Mouse (Mus musculus) CD4-positive helper T cell, adult 2 months (primary cell): ENCODE measurements around the gene Nek11.

ENCODE experiments used
- DNase-seq: peaks from one replicate; pipeline ENCODE4 v3.0.0-alpha.2; 2012; ENCODE audit warnings: low read depth, missing footprints, low spot score

Gene Nek11

GRCm38 (mm10) chr9:105312686-105313085, 82.6 kb downstream of the Nek11 start:
- no peak for DNase-seq

GRCm38 (mm10) chr9:105309553-105310281, 85.6 kb downstream of the Nek11 start:
- no peak for DNase-seq

- no peak for DNase-seq
These were observed 89.3 kb downstream of the Nek11 start for GRCm38 (mm10) chr9:105306042-105306441.

GRCm38 (mm10) chr9:105302230-105302629, 93.1 kb downstream of the Nek11 start:
- no peak for DNase-seq

DNA sequence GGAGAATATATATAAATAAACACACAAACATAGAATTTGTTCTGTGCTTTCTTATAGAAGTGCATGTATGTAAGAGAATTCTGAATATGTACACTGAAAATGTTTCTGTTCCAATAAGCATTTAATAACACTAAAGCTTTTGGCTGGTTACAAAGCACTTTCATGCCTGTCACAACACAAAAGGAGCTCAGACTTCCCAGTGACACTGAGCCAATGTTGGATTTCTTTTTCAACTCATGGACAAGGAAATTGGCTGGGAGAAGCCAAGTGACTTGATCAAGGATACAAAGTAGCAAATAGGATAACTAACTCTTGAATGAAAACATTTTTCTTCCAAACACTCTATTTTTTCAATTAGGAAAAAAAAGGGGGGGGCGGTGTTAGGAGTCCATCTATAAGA, 93.9 kb downstream of the Nek11 start:
- no peak for DNase-seq

DNA sequence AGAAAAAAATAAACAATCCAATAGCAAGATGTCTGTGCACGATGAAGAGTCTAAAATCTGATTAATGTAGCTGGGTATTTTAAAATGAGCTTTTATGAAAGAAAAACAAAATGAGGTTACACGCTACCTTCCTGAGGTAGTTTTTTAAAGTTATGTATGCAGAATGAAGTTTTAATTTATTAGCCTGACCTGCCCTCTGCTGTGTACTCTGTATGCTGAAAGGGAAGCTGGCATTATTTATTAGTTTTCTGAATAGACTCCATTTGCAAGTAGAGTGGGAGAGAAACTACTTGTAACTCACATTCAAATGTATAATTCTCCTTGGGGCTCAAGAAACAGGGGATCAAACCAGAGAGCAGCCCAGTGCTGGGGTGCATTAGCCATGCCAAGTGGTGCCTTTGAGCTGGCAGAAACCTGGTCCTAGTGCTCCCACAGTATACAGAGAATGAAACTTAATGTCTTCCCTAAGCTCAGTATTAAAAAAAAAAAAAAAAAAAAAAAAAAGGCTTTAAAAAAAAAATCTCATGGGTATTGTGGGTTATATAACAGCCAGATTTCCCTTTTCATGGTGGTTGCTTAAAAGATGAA, 94.5 kb downstream of the Nek11 start:
- DNase-seq = no peak

DNA sequence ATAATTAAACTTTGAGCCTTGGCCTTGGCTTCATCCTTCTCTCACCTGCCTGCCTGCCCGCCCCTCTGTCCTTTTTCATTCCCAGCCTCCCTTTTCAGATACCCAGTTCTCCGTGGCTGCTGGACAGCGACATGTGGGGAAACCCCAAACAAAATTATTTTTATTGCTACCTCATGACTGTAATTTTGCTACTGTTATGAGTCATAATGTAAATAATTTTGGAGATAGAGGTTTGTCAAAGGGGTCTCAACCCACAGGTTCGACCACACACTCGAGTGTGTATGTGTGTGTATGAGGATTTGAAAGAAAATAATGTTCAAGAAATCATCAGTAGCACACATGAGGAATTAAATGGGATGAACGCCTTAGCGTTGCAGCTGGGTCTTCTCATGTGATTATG, 110.7 kb downstream of the Nek11 start:
- DNase-seq = no peak

GRCm38 (mm10) chr9:105282725-105283124, 112.6 kb downstream of the Nek11 start:
- peak; percentile 18 for DNase-seq

GRCm38 (mm10) chr9:105274925-105275324, 120.4 kb downstream of the Nek11 start:
- DNase-seq = no peak

GRCm38 (mm10) chr9:105274286-105274685, 121.0 kb downstream of the Nek11 start:
- DNase-seq = no peak

GRCm38 (mm10) chr9:105272241-105272640, 123.1 kb downstream of the Nek11 start:
- no peak for DNase-seq

- DNase-seq = no peak
These were observed 132.2 kb downstream of the Nek11 start for GRCm38 (mm10) chr9:105263140-105263539.

- no peak for DNase-seq
These were observed 137.7 kb downstream of the Nek11 start for GRCm38 (mm10) chr9:105257668-105258067.

GRCm38 (mm10) chr9:105254076-105254475, 141.2 kb downstream of the Nek11 start:
- DNase-seq = no peak

DNA sequence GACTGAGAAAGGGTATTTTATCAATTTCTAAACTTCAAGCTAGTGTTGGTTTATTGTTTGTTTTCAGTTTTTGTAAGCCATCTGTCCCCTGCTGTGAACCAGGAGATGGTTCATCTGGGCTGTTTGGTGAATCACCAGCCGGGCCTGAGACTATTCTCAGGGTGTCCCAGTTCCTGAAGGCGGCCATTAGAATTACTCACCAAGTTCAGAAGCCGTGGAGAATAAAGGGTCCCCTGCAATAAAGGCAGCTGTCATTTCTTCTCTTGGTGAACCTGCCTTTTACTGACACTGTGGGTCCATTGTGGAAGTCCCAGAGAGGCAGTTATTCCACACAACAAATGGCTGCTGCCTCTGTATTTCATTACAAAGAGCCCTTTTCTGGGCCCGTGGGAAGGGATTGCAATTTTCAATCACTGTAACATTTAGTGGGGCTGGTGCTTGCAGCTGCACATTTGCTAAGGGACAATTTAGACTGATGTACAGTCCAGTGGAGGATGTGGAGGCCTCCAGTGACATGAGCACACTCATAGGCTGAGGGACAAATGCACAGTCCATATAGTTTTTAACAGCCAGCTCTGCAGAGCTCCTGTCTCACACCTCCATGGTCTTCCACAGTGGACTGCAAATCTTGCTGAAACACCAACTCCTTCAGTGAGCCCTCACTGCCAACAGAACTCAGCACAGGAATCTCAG, 142.8 kb downstream of the Nek11 start:
- no peak for DNase-seq

DNA sequence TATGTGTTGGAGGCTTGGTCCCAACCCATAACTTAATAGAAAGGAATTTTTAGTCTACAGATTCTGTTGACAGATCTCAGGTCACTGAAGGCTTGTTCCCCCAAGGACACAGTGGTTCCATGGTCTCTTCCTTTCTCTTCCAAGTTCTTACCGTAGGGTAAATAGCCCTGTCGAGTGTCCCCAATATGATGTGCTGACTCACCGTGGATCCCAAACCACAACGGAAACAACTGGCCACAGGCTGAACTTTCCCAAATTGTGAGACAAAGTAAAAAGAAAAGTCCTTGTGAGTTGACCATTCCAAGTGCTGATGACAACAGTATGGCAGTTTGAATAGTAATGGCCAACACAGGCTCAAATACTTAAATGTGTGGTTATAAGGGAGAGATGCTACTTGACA, 144.1 kb downstream of the Nek11 start:
- DNase-seq = no peak

GRCm38 (mm10) chr9:105244024-105244423, 151.3 kb downstream of the Nek11 start:
- no peak for DNase-seq

- no peak for DNase-seq
These were observed 180.9 kb downstream of the Nek11 start for GRCm38 (mm10) chr9:105214434-105214833.

- no peak for DNase-seq
These were observed 195.0 kb downstream of the Nek11 start for GRCm38 (mm10) chr9:105200305-105200704.

- DNase-seq = no peak
These were observed 208.6 kb downstream of the Nek11 start for GRCm38 (mm10) chr9:105186725-105187124.

DNA sequence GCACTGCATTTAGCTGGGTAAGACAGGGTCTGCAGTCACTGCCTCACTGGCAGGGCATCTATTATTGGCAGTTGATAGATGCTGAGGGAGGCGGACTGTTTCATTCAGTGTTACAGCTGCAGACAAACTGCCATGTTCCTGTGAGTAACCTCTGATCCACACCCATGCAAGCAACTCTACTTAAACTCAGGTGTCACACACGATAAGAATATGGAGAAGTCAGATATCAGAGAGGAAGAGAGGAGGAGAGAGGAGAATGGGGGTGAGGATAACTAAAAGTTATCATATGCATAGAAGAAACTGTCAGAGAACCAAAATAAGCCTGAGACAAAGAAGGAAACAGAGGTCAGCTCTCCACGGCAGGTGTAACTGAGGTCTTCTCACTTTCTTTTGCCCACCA, 212.9 kb downstream of the Nek11 start:
- no peak for DNase-seq

- DNase-seq = no peak
These were observed 250.3 kb downstream of the Nek11 start, which contains the start of gene 1700080E11Rik for GRCm38 (mm10) chr9:105144992-105145391. 1700080E11Rik (minus strand) TSS chr9:105145092.

- no peak for DNase-seq
These were observed 256.1 kb downstream of the Nek11 start for GRCm38 (mm10) chr9:105139204-105139603.
